Mouse (Mus musculus) embryonic facial prominence, embryonic 13.5 days (tissue): ENCODE results near the gene Nup62. TPM values are rescaled to one million over a fixed set of nuclear protein-coding genes. Genes with fewer than 3 reads are reported as not detected.

ENCODE experiments used
- ATAC-seq: fragments of 200-750 bp; cut with Nextera tagmentation; 2 replicates; pipeline ENCODE4 v1.8.0; 2017; ENCODE audit warnings: low read depth; ENCODE audit not compliant: insufficient number of reproducible peaks, insufficient read depth, low FRiP score, low TSS enrichment
- H3K27ac ChIP-seq: fragments of 300-500 bp; sonication (generic); 2 replicates; pipeline ENCODE4 v1.5.1; 2015; ENCODE audit warnings: moderate library complexity, mild to moderate bottlenecking, inconsistent platforms
- H3K27me3 ChIP-seq: fragments of 300-500 bp; sonication (generic); 2 replicates; pipeline ENCODE4 v1.6.1; 2015; ENCODE audit warnings: mild to moderate bottlenecking, inconsistent platforms
- H3K36me3 ChIP-seq: fragments of 300-500 bp; sonication (generic); 2 replicates; pipeline ENCODE4 v1.6.1; 2015; ENCODE audit warnings: mild to moderate bottlenecking, inconsistent platforms
- H3K4me1 ChIP-seq: fragments of 300-500 bp; sonication (generic); 2 replicates; pipeline ENCODE4 v1.6.1; 2015; ENCODE audit warnings: inconsistent platforms
- H3K4me2 ChIP-seq: fragments of 300-500 bp; sonication (generic); 2 replicates; pipeline ENCODE4 v1.6.1; 2015; ENCODE audit warnings: moderate library complexity, mild to moderate bottlenecking, inconsistent platforms
- H3K4me3 ChIP-seq: fragments of 300-500 bp; sonication (generic); 2 replicates; pipeline ENCODE4 v1.5.1; 2015; ENCODE audit warnings: mild to moderate bottlenecking, inconsistent platforms
- H3K9ac ChIP-seq: fragments of 300-500 bp; sonication (generic); 2 replicates; pipeline ENCODE4 v1.6.1; 2015; ENCODE audit warnings: mild to moderate bottlenecking, inconsistent platforms
- H3K9me3 ChIP-seq: fragments of 300-500 bp; sonication (generic); 2 replicates; pipeline ENCODE4 v1.6.1; 2016; ENCODE audit warnings: inconsistent platforms
- WGBS: fragments of 180-500 bp; shearing (Covaris S2); methylation state at CpG from one replicate; pipeline ENCODE4 v1.1.7; 2015; ENCODE audit warnings: mixed read lengths; 5-methylcytosine and 5-hydroxymethylcytosine counted together
- polyA plus RNA-seq: library from polyadenylated mRNA; unstranded; fragments of >200 nt; fragmentation: Nextera tagmentation; extraction: Ambion mirVana; gene quantifications from 2 replicates; pipeline ENCODE4 v1.2.1, GENCODE M21; 2015

Nup62 gene
- polyA plus RNA-seq, 1 experiment from 2014 or later = 100 TPM

DNA sequence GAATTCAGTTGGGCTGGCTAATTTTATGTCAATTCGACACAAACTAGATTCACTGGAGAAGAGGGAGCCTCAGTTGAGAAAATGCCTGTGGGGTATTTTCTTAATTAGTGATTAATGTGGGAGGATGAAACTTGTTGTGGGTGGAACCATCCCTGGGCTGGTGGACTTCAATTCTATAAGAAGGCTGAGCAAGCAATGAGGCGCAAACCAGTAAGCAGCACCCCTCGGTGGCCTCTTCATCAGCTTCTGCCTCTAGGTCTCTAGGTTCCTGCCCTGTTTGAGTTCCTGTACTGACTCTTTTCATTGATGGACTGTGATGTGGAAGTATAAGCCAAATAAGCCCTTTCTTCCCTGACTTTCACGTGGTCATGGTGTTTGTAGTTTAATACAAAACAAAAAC, 5.5 kb upstream of the Nup62 start:
- no peaks in the 10 kb centered on the region for H3K27me3 ChIP-seq
- H3K4me1 ChIP-seq = peaks cover 6% of the 10 kb centered on the region
- no peak overlapping the region for H3K4me2 ChIP-seq
- no peak overlapping the region for H3K9ac ChIP-seq
- H3K4me3 ChIP-seq = no peak overlapping the region
- no peak for ATAC-seq
- no peaks in the 10 kb centered on the region for H3K9me3 ChIP-seq
- H3K27ac ChIP-seq = no peak overlapping the region
- peaks cover 22% of the 10 kb centered on the region for H3K36me3 ChIP-seq
- WGBS = 82% methylated on average over 4 of the region's 4 CpGs

DNA sequence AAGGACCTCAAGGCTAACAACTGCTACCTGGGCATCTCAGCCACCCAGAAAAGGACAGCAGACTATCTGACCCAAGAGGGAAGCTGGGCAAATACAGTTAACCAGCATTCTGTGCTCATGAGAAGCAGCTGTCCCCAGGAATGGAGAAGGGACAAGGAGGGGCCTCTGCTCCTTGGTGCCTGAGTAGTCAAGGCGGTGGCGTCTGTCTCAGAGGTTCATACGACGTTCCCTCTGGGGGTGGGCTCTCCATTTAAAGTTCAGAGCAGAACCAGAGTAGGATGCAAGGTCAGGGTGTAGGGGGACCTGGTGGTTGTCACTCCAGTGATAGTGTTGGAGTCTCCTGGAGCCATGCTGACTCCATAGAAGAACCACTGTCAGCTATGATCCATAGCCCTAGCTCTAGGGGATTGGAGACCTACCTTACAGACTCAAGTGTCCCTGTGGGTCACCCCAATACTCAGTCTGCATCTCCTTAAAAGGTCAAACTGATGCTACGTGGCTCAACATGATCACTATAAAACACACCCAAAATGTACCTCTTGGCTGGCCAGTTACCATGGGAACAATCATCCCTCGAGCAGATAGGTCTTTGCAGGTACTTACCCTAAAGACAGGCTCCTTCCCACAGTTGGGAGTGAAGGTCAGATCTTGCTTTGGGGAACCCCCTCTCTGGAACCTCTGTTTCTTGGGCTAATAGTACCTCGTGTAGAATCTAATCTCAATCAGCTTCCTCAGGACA, 4.9 kb upstream of the Nup62 start:
- H3K27ac ChIP-seq = no peak overlapping the region
- ATAC-seq = no peak
- no peaks in the 10 kb centered on the region for H3K9me3 ChIP-seq
- H3K9ac ChIP-seq = no peak overlapping the region
- no peaks in the 10 kb centered on the region for H3K27me3 ChIP-seq
- H3K4me1 ChIP-seq = peaks cover 6% of the 10 kb centered on the region
- no peak overlapping the region for H3K4me3 ChIP-seq
- peaks cover 22% of the 10 kb centered on the region for H3K36me3 ChIP-seq
- H3K4me2 ChIP-seq = no peak overlapping the region
- WGBS = 86% methylated on average over 7 of the region's 7 CpGs

DNA sequence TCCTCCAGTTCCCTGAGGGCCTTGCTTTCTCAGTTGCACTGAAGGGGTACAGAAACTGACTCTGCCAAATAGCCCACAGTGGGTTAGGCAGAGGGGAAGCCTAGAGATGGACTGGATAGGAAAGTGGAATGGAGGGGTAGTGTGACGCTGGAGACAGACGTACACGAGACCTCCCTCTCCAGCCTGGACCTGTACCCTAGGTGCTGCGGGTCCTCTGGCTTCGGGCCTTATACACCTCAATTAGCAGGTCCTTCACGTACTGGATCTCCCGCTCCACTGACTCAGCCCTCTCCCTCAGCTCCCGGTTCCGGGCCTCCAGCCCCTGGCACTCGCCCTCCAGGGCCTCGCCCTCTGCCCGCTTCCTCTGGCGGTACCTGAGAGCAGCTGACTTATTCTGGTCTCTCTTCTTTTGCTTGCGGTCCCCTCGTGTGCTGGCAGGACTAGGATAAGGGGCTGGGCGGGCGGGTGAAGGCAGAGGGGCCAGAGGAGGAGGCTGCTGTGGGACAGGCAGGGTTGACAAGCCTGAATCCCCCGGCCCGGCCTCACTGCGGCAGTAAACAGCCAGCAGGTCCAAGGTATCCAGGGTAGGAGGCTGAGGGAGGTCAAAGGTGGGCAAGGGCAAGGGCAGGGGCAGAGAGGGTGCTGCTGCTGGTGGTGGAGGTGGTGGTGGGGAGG, 3.1 kb upstream of the Nup62 start:
- WGBS = 88% methylated on average over 20 of the region's 20 CpGs
- no peak for ATAC-seq

DNA sequence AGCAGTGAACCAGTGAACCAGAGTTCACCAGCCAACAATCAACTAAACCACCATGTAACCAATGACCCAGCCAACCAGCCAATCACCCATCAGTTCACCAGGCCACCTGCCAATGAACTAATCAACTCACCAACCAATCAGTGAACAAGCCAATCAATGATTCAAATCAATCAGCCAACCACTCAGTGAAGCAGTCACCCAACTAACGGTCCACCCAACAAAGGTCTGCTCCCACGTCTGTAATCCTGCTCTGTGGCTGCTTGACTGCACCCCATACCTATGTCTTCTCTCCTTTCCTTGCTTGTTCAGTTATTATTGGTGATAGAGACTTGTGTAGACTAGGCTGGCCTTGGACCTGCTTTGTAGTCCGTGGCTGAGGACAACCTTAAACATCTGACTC, 1.9 kb upstream of the Nup62 start:
- Histone ChIP-seq H3K27ac (no peak overlapping the region), H3K9me3 (no peaks in the 10 kb centered on the region), H3K36me3 (peaks cover 22% of the 10 kb centered on the region), H3K27me3 (no peaks in the 10 kb centered on the region), H3K4me2 (0 out of 2 replicates have a peak overlapping the region, but pooled peaks have one; percentile 73), H3K4me3 (no peak overlapping the region), H3K9ac (no peak overlapping the region), H3K4me1 (peaks cover 25% of the 10 kb centered on the region)
- no peak for ATAC-seq
- 91% methylated on average over 3 of the region's 3 CpGs for WGBS

More for the DNA sequence above, 3.1 kb upstream of the Nup62 start:
- H3K4me3 ChIP-seq = no peak overlapping the region
- peaks cover 13% of the 10 kb centered on the region for H3K4me1 ChIP-seq
- no peak overlapping the region for H3K27ac ChIP-seq
- H3K36me3 ChIP-seq = peaks cover 22% of the 10 kb centered on the region
- H3K4me2 ChIP-seq = no peak overlapping the region
- no peaks in the 10 kb centered on the region for H3K27me3 ChIP-seq
- no peaks in the 10 kb centered on the region for H3K9me3 ChIP-seq
- no peak overlapping the region for H3K9ac ChIP-seq

DNA sequence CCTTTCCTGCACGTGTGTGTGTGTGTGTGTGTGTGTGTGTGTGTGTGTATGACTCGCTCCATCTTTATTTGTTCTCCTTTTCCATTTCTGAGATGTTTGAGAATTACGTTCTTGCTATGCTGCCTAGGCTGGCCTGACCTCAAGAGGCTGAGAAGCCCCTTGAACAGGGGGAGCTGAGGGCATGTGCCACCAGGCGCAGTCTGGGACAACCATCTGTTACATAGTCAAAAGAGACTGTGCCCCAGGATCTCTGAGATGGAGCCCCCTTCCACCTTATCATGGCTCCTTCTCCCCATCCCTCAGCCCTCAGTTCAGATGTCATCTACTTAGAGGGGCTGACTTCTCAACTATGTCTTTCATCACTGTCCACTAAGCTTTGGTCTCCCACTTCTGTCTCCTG, 1.5 kb upstream of the Nup62 start:
- ATAC-seq = no peak
- H3K36me3 ChIP-seq = peaks cover 22% of the 10 kb centered on the region

DNA sequence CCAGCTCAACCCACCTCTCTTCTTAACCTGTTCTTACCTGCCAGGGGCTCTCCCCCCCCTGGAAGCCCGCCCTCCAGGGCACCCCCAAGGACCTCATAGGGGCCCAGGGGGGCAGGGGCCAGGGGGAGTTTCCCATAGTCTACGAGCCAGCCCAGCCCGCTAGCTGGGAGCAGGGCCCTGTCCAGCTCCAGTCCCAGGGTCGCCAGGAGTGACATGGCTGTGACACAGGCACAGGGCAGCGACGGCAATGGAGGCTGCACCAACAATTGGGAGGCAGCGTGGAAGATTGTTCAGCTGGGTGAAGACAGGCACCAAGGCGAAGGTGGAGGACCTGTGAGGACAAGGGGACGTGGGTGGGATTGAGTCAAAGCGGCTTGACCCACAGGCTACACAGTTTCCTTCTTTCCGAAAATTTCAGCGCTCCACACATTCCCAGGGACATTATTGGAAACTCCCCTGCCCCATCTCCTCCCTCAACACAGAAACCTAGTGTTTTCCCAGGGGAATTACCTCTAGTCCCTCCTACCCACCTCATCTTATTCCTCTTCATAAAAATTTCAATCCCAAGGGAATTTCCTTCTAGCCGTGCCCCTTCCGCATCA, 835 bp upstream of the Nup62 start:
- no peaks in the 10 kb centered on the region for H3K27me3 ChIP-seq
- WGBS = 39% methylated on average over 14 of the region's 14 CpGs
- ATAC-seq = no peak
- H3K4me2 ChIP-seq = peak overlapping the region; percentile 73
- peak overlapping the region; percentile 96 for H3K27ac ChIP-seq
- peaks cover 22% of the 10 kb centered on the region for H3K36me3 ChIP-seq
- peak overlapping the region; percentile 73 for H3K4me3 ChIP-seq
- H3K4me1 ChIP-seq = peaks cover 35% of the 10 kb centered on the region
- H3K9ac ChIP-seq = peak overlapping the region; percentile 97
- H3K9me3 ChIP-seq = no peaks in the 10 kb centered on the region

More for the DNA sequence above, 1.5 kb upstream of the Nup62 start:
- no peaks in the 10 kb centered on the region for H3K9me3 ChIP-seq
- H3K4me1 ChIP-seq = peaks cover 29% of the 10 kb centered on the region
- WGBS = 89% methylated on average over 4 of the region's 4 CpGs
- no peak overlapping the region for H3K27ac ChIP-seq
- H3K27me3 ChIP-seq = no peaks in the 10 kb centered on the region
- H3K4me2 ChIP-seq = peak overlapping the region; percentile 73; the same call in 1 of the 2 replicates
- H3K4me3 ChIP-seq = no peak overlapping the region
- H3K9ac ChIP-seq = no peak overlapping the region

DNA sequence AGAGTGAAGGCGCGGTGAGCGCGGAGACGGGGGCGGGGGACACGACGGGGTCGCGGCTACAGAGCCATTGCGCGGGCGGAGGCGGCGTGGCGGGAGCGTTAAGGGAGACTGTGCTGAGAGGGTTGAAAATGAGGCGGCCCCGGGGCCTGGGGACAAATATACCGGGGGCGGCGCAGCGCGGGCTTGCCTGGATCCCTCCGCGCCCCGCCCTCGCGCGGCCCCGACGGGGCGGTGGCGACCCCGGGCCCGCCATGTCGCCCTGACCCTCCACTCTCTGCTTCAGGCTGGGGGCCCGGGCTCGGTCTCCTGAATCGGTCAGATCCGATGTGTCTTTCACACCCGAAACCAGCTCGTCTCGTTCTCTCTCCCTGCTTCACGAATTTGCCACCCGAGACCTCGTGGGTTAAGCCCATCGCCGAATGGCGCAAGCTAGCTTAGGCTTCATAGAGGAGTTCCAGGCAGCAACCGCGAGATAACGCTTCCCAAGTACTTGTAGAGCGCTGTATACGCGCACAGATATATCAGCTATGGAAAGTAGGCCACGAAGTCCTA, 658 bp downstream of the Nup62 start, which contains the start of gene Atf5:
TSS of gene Atf5 (minus strand) at position 189 of the 552 bp plus-strand sequence.
- peaks cover 49% of the 10 kb centered on the region for H3K4me1 ChIP-seq
- H3K4me2 ChIP-seq = peak within 1 kb of the TSS; percentile 73
- peak within 1 kb of the TSS; percentile 73 for H3K4me3 ChIP-seq
- H3K9me3 ChIP-seq = no peaks in the 10 kb centered on the region
- peak within 1 kb of the TSS; percentile 97 for H3K9ac ChIP-seq
- no peaks in the 10 kb centered on the region for H3K27me3 ChIP-seq
- WGBS = under 1% methylated on average over 57 of the region's 57 CpGs
- peak within 1 kb of the TSS; percentile 96 for H3K27ac ChIP-seq
- peaks cover 14% of the 10 kb centered on the region for H3K36me3 ChIP-seq
- 0 out of 2 replicates have a peak, but pooled peaks have one; percentile 0 for ATAC-seq

DNA sequence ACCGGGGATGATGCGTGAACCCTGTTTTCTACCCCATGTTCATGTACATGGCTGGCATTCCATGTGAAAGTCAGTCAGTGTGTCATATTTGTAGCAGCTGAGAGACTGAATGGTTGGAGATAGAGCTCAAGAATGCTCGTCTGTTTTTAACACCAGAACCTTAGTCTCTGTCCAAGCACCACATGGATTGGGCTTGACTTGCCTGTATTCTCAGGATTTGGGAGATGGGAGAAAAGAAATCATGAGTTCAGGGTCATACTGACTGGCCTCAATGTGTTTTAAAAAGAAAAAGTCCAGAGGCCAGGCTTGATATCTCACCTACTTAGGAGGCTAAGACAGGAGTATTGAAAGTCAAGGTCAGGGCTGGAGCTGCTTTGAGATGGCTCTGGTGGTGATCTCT, 1.6 kb downstream of the Nup62 start:
- Histone ChIP-seq H3K9ac (peak overlapping the region; percentile 97), H3K36me3 (peaks cover 6% of the 10 kb centered on the region), H3K27ac (0 out of 2 replicates have a peak overlapping the region, but pooled peaks have one; percentile 96), H3K4me1 (peaks cover 51% of the 10 kb centered on the region), H3K4me2 (peak overlapping the region; percentile 73), H3K27me3 (no peaks in the 10 kb centered on the region), H3K4me3 (peak overlapping the region; percentile 73), H3K9me3 (no peaks in the 10 kb centered on the region)
- no peak for ATAC-seq
- WGBS = 24% methylated on average over 3 of the region's 3 CpGs

DNA sequence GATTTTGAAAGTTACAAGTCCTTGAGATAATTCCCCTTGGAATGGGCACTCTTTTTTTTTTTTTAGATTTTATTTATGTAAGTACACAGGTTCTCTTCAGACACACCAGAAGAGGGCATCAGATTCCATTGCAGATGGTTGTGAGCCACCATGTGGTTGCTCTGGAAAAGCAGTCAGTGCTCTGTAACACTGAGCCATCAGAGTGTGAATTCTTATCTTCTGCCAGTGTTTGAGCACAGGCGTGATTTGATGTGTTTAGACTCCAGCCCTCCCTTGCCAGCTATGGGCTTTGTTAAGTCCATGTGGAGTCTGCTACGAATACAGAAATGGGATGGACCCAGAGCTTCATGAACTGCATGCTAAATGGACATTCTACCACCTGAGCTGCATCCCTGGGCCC, 2.3 kb downstream of the Nup62 start:
- Histone ChIP-seq H3K4me3 (peak overlapping the region; percentile 73), H3K9me3 (no peaks in the 10 kb centered on the region), H3K27ac (peak overlapping the region; percentile 40), H3K27me3 (no peaks in the 10 kb centered on the region), H3K36me3 (no peaks in the 10 kb centered on the region; the same call in 1 of the 2 replicates), H3K4me2 (peak overlapping the region; percentile 73), H3K4me1 (peaks cover 58% of the 10 kb centered on the region), H3K9ac (peak overlapping the region; percentile 97)
- 55% methylated on average over 2 of the region's 2 CpGs for WGBS
- ATAC-seq = no peak

DNA sequence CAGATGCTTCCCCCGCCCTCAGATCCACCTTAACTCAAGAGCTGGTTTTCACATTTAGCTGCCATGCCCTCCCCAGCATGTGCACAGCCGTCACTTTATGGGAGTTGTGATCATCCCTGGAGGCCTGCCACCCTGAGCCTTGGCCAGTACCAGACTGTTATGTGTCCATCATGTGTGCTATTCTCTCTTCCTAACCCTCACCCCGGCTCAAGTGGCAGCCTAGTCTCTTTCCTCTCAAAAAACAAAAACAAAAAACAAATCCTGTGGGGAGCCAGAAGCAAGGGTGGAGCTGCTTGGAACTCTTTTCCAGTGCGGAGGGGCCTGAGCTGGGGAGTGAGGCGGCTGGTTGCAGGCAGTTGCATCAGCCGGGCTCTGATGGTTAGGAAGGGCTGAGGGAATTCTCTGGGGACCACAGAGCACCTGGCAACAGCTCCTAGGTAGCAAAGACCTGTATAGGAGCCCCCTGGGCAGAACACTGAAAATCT, 2.9 kb downstream of the Nup62 start:
- Histone ChIP-seq H3K27ac (peak overlapping the region; percentile 40), H3K4me2 (peak overlapping the region; percentile 73), H3K9me3 (no peaks in the 10 kb centered on the region), H3K36me3 (no peaks in the 10 kb centered on the region), H3K4me3 (peak overlapping the region; percentile 73), H3K4me1 (peaks cover 64% of the 10 kb centered on the region), H3K27me3 (no peaks in the 10 kb centered on the region), H3K9ac (peak overlapping the region; percentile 97)
- 42% methylated on average over 6 of the region's 6 CpGs for WGBS
- no peak for ATAC-seq

DNA sequence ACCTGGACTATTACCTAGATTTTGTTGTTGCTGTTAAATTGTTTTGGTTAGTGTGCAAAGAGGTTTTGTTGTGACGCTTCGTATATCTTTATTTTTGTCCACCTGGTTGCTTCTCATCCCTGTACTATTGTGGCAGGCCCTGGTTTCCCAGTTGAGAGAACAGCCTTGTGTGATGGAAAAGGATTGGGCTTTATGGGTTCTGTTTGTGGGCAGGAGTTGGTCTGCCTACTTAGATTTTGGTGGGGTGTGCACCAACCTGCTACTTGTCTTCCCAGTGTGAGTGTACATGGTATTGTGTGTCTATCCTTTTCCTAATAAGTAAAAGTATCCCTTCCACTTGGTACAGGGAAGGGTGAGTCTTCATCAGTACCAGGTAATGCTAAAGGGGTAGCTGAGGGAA, 3.5 kb downstream of the Nup62 start:
- H3K4me3 ChIP-seq = 0 out of 2 replicates have a peak overlapping the region, but pooled peaks have one; percentile 73
- H3K4me1 ChIP-seq = peaks cover 69% of the 10 kb centered on the region
- H3K9ac ChIP-seq = peak overlapping the region; percentile 97
- peak overlapping the region; percentile 40; the same call in 1 of the 2 replicates for H3K27ac ChIP-seq
- WGBS = 90% methylated on average over 2 of the region's 2 CpGs
- H3K36me3 ChIP-seq = no peaks in the 10 kb centered on the region
- no peaks in the 10 kb centered on the region for H3K9me3 ChIP-seq
- no peak for ATAC-seq
- H3K4me2 ChIP-seq = peak overlapping the region; percentile 73
- H3K27me3 ChIP-seq = no peaks in the 10 kb centered on the region
